Mouse (Mus musculus): Measurements from ENCODE around the gene Aig1. TPM values are rescaled to one million over a fixed set of nuclear protein-coding genes. Genes with fewer than 3 reads are reported as not detected.

The Aig1 gene
- polyA plus RNA-seq, 1 experiment from 2014 or later: 20.3 TPM

- no peak for DNase-seq (ENCODE audit: low spot score)
- Histone ChIP-seq H3K27me3 (replicated peaks; ENCODE audit: control insufficient read depth, insufficient read depth, low read length) (no peaks in the 10 kb centered on the region), H3K4me1 (replicated peaks; ENCODE audit: control insufficient read depth, insufficient read depth, low read length) (no peaks in the 10 kb centered on the region), H3K36me3 (ENCODE audit: control insufficient read depth, insufficient read depth, low read length) (no peaks in the 10 kb centered on the region), H3K4me3 (ENCODE audit: low read depth, low read length) (no peak overlapping the region), H3K9me3 (ENCODE audit: control insufficient read depth, low read length) (no peaks in the 10 kb centered on the region), H3K9ac (ENCODE audit: low read depth, low read length) (no peak overlapping the region), H3K4me2 (no peak overlapping the region), H3K27ac (ENCODE audit: low read depth, low read length) (no peak overlapping the region)
- ATAC-seq (replicated peaks; ENCODE audit: low FRiP score): no peak
- WGBS: 73% methylated on average over 9 of the region's 9 CpGs
Observed at GRCm38 (mm10) chr10:13714199-13714919, 154.4 kb downstream of the Aig1 start.

GRCm38 (mm10) chr10:13713711-13714110 lies 155.1 kb downstream of the Aig1 start:
- Histone ChIP-seq H3K27me3 (replicated peaks; ENCODE audit: control insufficient read depth, insufficient read depth, low read length) (no peaks in the 10 kb centered on the region), H3K4me1 (replicated peaks; ENCODE audit: control insufficient read depth, insufficient read depth, low read length) (no peaks in the 10 kb centered on the region), H3K9ac (ENCODE audit: low read depth, low read length) (no peak overlapping the region), H3K36me3 (ENCODE audit: control insufficient read depth, insufficient read depth, low read length) (no peaks in the 10 kb centered on the region), H3K9me3 (ENCODE audit: control insufficient read depth, low read length) (no peaks in the 10 kb centered on the region), H3K4me3 (ENCODE audit: low read depth, low read length) (no peak overlapping the region), H3K27ac (ENCODE audit: low read depth, low read length) (no peak overlapping the region), H3K4me2 (no peak overlapping the region)
- ATAC-seq (replicated peaks; ENCODE audit: low FRiP score) (no peak), DNase-seq (ENCODE audit: low spot score) (no peak)
- WGBS: 86% methylated on average over 5 of the region's 5 CpGs

- ATAC-seq (replicated peaks; ENCODE audit: low FRiP score): no peak
- H3K27me3 ChIP-seq (replicated peaks; ENCODE audit: control insufficient read depth, insufficient read depth, low read length): no peaks in the 10 kb centered on the region
- 74% methylated on average over 2 of the region's 2 CpGs for WGBS
Observed at GRCm38 (mm10) chr10:13713116-13713515, 155.7 kb downstream of the Aig1 start.

GRCm38 (mm10) chr10:13711281-13711829 lies 157.4 kb downstream of the Aig1 start:
- 79% methylated on average over 8 of the region's 8 CpGs for WGBS
- Histone ChIP-seq H3K4me1 (replicated peaks; ENCODE audit: control insufficient read depth, insufficient read depth, low read length) (no peaks in the 10 kb centered on the region), H3K4me3 (ENCODE audit: low read depth, low read length) (no peak overlapping the region), H3K4me2 (no peak overlapping the region), H3K27me3 (replicated peaks; ENCODE audit: control insufficient read depth, insufficient read depth, low read length) (no peaks in the 10 kb centered on the region), H3K27ac (ENCODE audit: low read depth, low read length) (no peak overlapping the region), H3K9ac (ENCODE audit: low read depth, low read length) (no peak overlapping the region), H3K36me3 (ENCODE audit: control insufficient read depth, insufficient read depth, low read length) (no peaks in the 10 kb centered on the region), H3K9me3 (ENCODE audit: control insufficient read depth, low read length) (no peaks in the 10 kb centered on the region)
- DNase-seq (ENCODE audit: low spot score) (no peak), ATAC-seq (replicated peaks; ENCODE audit: low FRiP score) (no peak)

More at GRCm38 (mm10) chr10:13713116-13713515, 155.7 kb downstream of the Aig1 start:
- Histone ChIP-seq H3K9ac (ENCODE audit: low read depth, low read length) (no peak overlapping the region), H3K4me3 (ENCODE audit: low read depth, low read length) (no peak overlapping the region), H3K27ac (ENCODE audit: low read depth, low read length) (no peak overlapping the region), H3K36me3 (ENCODE audit: control insufficient read depth, insufficient read depth, low read length) (no peaks in the 10 kb centered on the region), H3K4me1 (replicated peaks; ENCODE audit: control insufficient read depth, insufficient read depth, low read length) (no peaks in the 10 kb centered on the region), H3K9me3 (ENCODE audit: control insufficient read depth, low read length) (no peaks in the 10 kb centered on the region), H3K4me2 (no peak overlapping the region)
- no peak for DNase-seq (ENCODE audit: low spot score)

- Histone ChIP-seq H3K36me3 (ENCODE audit: control insufficient read depth, insufficient read depth, low read length) (no peaks in the 10 kb centered on the region), H3K27ac (ENCODE audit: low read depth, low read length) (no peak overlapping the region), H3K4me3 (ENCODE audit: low read depth, low read length) (no peak overlapping the region), H3K9ac (ENCODE audit: low read depth, low read length) (no peak overlapping the region), H3K4me2 (no peak overlapping the region), H3K27me3 (replicated peaks; ENCODE audit: control insufficient read depth, insufficient read depth, low read length) (no peaks in the 10 kb centered on the region), H3K4me1 (replicated peaks; ENCODE audit: control insufficient read depth, insufficient read depth, low read length) (no peaks in the 10 kb centered on the region), H3K9me3 (ENCODE audit: control insufficient read depth, low read length) (no peaks in the 10 kb centered on the region)
- WGBS: 54% methylated on average over 4 of the region's 4 CpGs
- ATAC-seq (replicated peaks; ENCODE audit: low FRiP score) (no peak), DNase-seq (ENCODE audit: low spot score) (no peak)
Observed at GRCm38 (mm10) chr10:13705771-13706170, 163.0 kb downstream of the Aig1 start.

GRCm38 (mm10) chr10:13702688-13703087 lies 166.1 kb downstream of the Aig1 start:
- Histone ChIP-seq H3K27ac (ENCODE audit: low read depth, low read length) (no peak overlapping the region), H3K9ac (ENCODE audit: low read depth, low read length) (no peak overlapping the region), H3K4me1 (replicated peaks; ENCODE audit: control insufficient read depth, insufficient read depth, low read length) (no peaks in the 10 kb centered on the region), H3K4me2 (no peak overlapping the region), H3K27me3 (replicated peaks; ENCODE audit: control insufficient read depth, insufficient read depth, low read length) (no peaks in the 10 kb centered on the region), H3K4me3 (ENCODE audit: low read depth, low read length) (no peak overlapping the region), H3K36me3 (ENCODE audit: control insufficient read depth, insufficient read depth, low read length) (no peaks in the 10 kb centered on the region), H3K9me3 (ENCODE audit: control insufficient read depth, low read length) (no peaks in the 10 kb centered on the region)
- DNase-seq (ENCODE audit: low spot score): no peak
- ATAC-seq (replicated peaks; ENCODE audit: low FRiP score): no peak
- 64% methylated on average over 6 of the region's 6 CpGs for WGBS

- Histone ChIP-seq H3K27me3 (replicated peaks; ENCODE audit: control insufficient read depth, insufficient read depth, low read length) (no peaks in the 10 kb centered on the region), H3K4me3 (ENCODE audit: low read depth, low read length) (no peak overlapping the region), H3K4me1 (replicated peaks; ENCODE audit: control insufficient read depth, insufficient read depth, low read length) (no peaks in the 10 kb centered on the region), H3K4me2 (no peak overlapping the region), H3K9me3 (ENCODE audit: control insufficient read depth, low read length) (no peaks in the 10 kb centered on the region), H3K36me3 (ENCODE audit: control insufficient read depth, insufficient read depth, low read length) (no peaks in the 10 kb centered on the region), H3K9ac (ENCODE audit: low read depth, low read length) (no peak overlapping the region), H3K27ac (ENCODE audit: low read depth, low read length) (no peak overlapping the region)
- ATAC-seq (replicated peaks; ENCODE audit: low FRiP score): no peak
- 56% methylated on average over 8 of the region's 8 CpGs for WGBS
- no peak for DNase-seq (ENCODE audit: low spot score)
Observed at GRCm38 (mm10) chr10:13702043-13702442, 166.7 kb downstream of the Aig1 start.

- DNase-seq (ENCODE audit: low spot score) (no peak), ATAC-seq (replicated peaks; ENCODE audit: low FRiP score) (no peak)
- H3K4me1 ChIP-seq (replicated peaks; ENCODE audit: control insufficient read depth, insufficient read depth, low read length): no peaks in the 10 kb centered on the region
- H3K27me3 ChIP-seq (replicated peaks; ENCODE audit: control insufficient read depth, insufficient read depth, low read length): no peaks in the 10 kb centered on the region
- no peaks in the 10 kb centered on the region for H3K9me3 ChIP-seq (ENCODE audit: control insufficient read depth, low read length)
- no peak overlapping the region for H3K4me2 ChIP-seq
- H3K9ac ChIP-seq (ENCODE audit: low read depth, low read length): no peak overlapping the region
- H3K27ac ChIP-seq (ENCODE audit: low read depth, low read length): no peak overlapping the region
- H3K36me3 ChIP-seq (ENCODE audit: control insufficient read depth, insufficient read depth, low read length): no peaks in the 10 kb centered on the region
- no peak overlapping the region for H3K4me3 ChIP-seq (ENCODE audit: low read depth, low read length)
Observed at GRCm38 (mm10) chr10:13696326-13696725, 172.5 kb downstream of the Aig1 start.

GRCm38 (mm10) chr10:13693276-13693675 lies 175.5 kb downstream of the Aig1 start:
- 88% methylated on average over 4 of the region's 4 CpGs for WGBS
- ATAC-seq (replicated peaks; ENCODE audit: low FRiP score) (no peak), DNase-seq (ENCODE audit: low spot score) (no peak)

More at GRCm38 (mm10) chr10:13693276-13693675, 175.5 kb downstream of the Aig1 start:
- H3K4me3 ChIP-seq (ENCODE audit: low read depth, low read length): no peak overlapping the region
- H3K36me3 ChIP-seq (ENCODE audit: control insufficient read depth, insufficient read depth, low read length): no peaks in the 10 kb centered on the region
- no peak overlapping the region for H3K4me2 ChIP-seq
- H3K9me3 ChIP-seq (ENCODE audit: control insufficient read depth, low read length): no peaks in the 10 kb centered on the region
- no peak overlapping the region for H3K9ac ChIP-seq (ENCODE audit: low read depth, low read length)
- no peak overlapping the region for H3K27ac ChIP-seq (ENCODE audit: low read depth, low read length)
- H3K4me1 ChIP-seq (replicated peaks; ENCODE audit: control insufficient read depth, insufficient read depth, low read length): no peaks in the 10 kb centered on the region
- no peaks in the 10 kb centered on the region for H3K27me3 ChIP-seq (replicated peaks; ENCODE audit: control insufficient read depth, insufficient read depth, low read length)
